Mouse (Mus musculus): ENCODE measurements around the gene Ccdc127.

DNA sequence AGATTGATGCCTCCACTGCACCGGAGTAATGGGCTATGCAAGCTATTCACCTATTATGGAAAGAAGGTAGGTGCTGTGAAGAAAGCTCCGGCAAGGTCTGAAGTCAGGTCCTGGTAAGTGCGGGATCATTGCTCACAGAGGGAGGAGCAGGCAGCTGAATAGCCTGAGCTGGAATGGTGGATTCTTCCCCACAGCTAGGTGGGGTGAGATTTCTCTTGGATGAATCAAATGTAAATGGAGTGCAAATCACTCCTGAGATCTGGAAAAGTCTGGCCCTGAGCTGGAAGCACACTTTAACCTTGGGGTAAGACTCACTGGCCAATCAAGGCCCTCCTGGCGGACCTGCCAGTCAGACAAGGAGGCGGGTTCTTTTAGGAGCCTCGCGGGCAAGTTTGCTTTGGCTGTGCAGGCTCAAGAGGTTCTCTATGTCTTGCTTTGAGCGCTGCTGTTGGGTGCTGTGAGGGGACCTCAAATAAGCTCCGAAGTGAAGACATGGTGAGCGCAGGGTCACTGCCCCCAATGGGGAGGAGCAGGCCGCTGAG, 49.3 kb downstream of the Ccdc127 start, which contains the start of gene Ftl1-ps1:
- TF ChIP-seq EP300 (IDR thresholded peaks at IDR 0.05; ENCODE audit: low read depth) (no peak), CTCF (IDR thresholded peaks at IDR 0.05; ENCODE audit: low read depth) (no peak)

All from liver, postnatal 0 days (tissue).